Mouse (Mus musculus) intestine, postnatal 0 days (tissue): ENCODE measurements at regions not wholly inside any gene's neighbourhood (a gene's known extent, or its start where the extent isn't known, plus 50 kb on each side); places are given as distances from the start of the nearest gene placed in this dataset.

Experiments used
- ATAC-seq: fragments of 200-750 bp; cut with Nextera tagmentation; 2 replicates; pipeline ENCODE4 v1.8.0; 2017; ENCODE audit warnings: mild to moderate bottlenecking, moderate TSS enrichment, moderate library complexity
- H3K27ac ChIP-seq: fragments of 300-500 bp; sonication (generic); 2 replicates; pipeline ENCODE4 v1.5.1; 2014; ENCODE audit warnings: mild to moderate bottlenecking, low read depth, low read length, moderate library complexity
- H3K27me3 ChIP-seq: fragments of 300-500 bp; sonication (generic); replicated peaks from 2 replicates; pipeline ENCODE4 v1.6.1; 2014; ENCODE audit warnings: low read length, mixed read lengths; ENCODE audit not compliant: control insufficient read depth, insufficient read depth
- H3K36me3 ChIP-seq: fragments of 300-500 bp; sonication (generic); 2 replicates; pipeline ENCODE4 v1.6.1; 2014; ENCODE audit warnings: mild to moderate bottlenecking, moderate library complexity; ENCODE audit not compliant: control insufficient read depth, insufficient read depth
- H3K4me1 ChIP-seq: fragments of 300-500 bp; sonication (generic); replicated peaks from 2 replicates; pipeline ENCODE4 v1.6.1; 2014; ENCODE audit warnings: antibody characterized with exemption, low read length, mixed read lengths; ENCODE audit not compliant: control insufficient read depth, insufficient read depth
- H3K4me2 ChIP-seq: fragments of 300-500 bp; sonication (generic); replicated peaks from 2 replicates; pipeline ENCODE4 v1.6.1; 2014; ENCODE audit warnings: low read depth, mild to moderate bottlenecking, moderate library complexity
- H3K4me3 ChIP-seq: fragments of 300-500 bp; sonication (generic); 2 replicates; pipeline ENCODE4 v1.5.1; 2014; ENCODE audit warnings: low read depth, low read length
- H3K9ac ChIP-seq: fragments of 300-500 bp; sonication (generic); 2 replicates; pipeline ENCODE4 v1.6.1; 2014; ENCODE audit warnings: mild to moderate bottlenecking, low read depth, low read length
- H3K9me3 ChIP-seq: fragments of 300-500 bp; sonication (generic); 2 replicates; pipeline ENCODE4 v1.6.1; 2016; ENCODE audit warnings: mixed run types; ENCODE audit not compliant: control insufficient read depth
- CTCF ChIP-seq: sonication (generic); IDR thresholded peaks from 2 replicates; pipeline ENCODE4 v1.5.1; 2016; ENCODE audit warnings: low read depth, mild to moderate bottlenecking, control low read depth, antibody characterized with exemption, moderate library complexity
- WGBS: fragments of 180-500 bp; shearing (Covaris S2); extraction: QIAGEN DNeasy Blood & Tissue Kit; methylation state at CpG from one replicate; pipeline ENCODE4 v1.1.7; 2014; 5-methylcytosine and 5-hydroxymethylcytosine counted together

DNA sequence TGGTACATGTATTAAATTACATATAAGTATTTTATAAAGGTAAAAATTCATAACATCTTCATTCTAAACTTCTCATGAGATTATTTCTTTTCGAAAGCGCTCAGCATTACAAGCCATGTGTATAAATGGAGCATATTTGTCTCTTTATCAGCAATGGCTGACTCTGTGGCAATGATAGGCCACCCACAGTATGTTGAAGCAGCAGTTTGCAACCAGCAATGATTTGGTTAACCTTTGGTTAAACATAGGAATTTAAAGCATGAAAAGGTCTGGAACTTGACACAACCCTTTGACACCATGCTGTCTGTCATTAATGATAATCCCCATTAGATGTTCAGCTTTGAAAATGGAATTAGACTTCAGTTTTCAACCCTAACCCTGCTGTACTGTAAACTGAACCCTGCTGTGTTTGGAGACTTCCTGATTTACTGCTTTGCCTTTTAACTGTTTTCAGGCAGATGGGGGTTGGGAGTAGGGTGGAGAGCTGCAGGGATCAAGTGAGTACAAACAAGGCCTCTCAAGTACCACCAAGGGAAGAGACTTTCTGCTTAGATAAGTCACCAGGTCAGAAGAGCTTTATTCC is 2238.6 kb downstream of the 9330182O14Rik start:
- Histone ChIP-seq H3K27ac (no peak overlapping the region), H3K27me3 (no peaks in the 10 kb centered on the region), H3K36me3 (no peaks in the 10 kb centered on the region), H3K9me3 (no peaks in the 10 kb centered on the region), H3K4me1 (no peaks in the 10 kb centered on the region), H3K4me2 (no peak overlapping the region), H3K4me3 (no peak overlapping the region), H3K9ac (no peak overlapping the region)
- no peak for TF ChIP-seq CTCF
- no peak for ATAC-seq
- WGBS = 71% methylated on average over 2 of the region's 2 CpGs
